Mouse (Mus musculus): ENCODE measurements around the gene Fbxo22.

DNA sequence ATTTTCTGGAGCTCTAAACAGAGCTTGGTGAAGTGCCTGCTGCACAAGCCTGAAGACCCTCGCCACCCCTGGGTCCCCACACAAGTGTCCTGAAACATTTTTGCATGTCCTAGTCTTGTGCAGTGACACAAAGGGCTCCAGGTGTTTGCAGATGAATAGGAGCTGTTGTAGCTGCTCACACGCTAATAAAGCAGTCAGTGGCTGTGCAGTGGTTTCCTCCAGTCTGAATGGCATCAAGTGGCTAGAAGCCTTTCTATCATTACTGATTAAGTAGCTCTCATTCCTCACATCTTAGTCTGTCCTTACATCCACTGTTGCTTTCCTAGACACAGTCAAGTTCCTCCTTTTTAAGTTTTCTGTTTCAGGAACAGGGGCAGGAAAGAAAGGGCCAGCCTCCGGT lies 6.9 kb downstream of the Fbxo22 start:
- TF ChIP-seq POLR2A (IDR thresholded peaks at IDR 0.05; ENCODE audit: borderline replicate concordance, low read depth, low read length): no peak
- no peak for TF ChIP-seq CTCF (IDR thresholded peaks at IDR 0.05; ENCODE audit: low read depth, low read length)

Measured in bone marrow macrophage, adult 2 months (primary cell).